Mouse (Mus musculus) naive thymus-derived CD4-positive, alpha-beta T cell, adult 2 months (primary cell): ENCODE data around the gene Rpl14.

ENCODE experiments used
- DNase-seq: peaks from one replicate; pipeline ENCODE4 v3.0.0-alpha.2; 2011; ENCODE audit warnings: low read depth

The Rpl14 gene

GRCm38 (mm10) chr9:120571593-120572385 lies 545 bp downstream of the Rpl14 start:
- no peak for DNase-seq

- peak; percentile 75 for DNase-seq
Measured at GRCm38 (mm10) chr9:120575748-120576661, 4.8 kb downstream of the Rpl14 start.

- no peak for DNase-seq
Measured at GRCm38 (mm10) chr9:120576662-120577013, 5.4 kb downstream of the Rpl14 start.

- DNase-seq: peak; percentile 95
Measured at GRCm38 (mm10) chr9:120577133-120577651, 5.9 kb downstream of the Rpl14 start.

GRCm38 (mm10) chr9:120577706-120578405 lies 6.6 kb downstream of the Rpl14 start:
- peak; percentile 39 for DNase-seq

GRCm38 (mm10) chr9:120578701-120579100 lies 7.5 kb downstream of the Rpl14 start:
- DNase-seq: peak; percentile 76

GRCm38 (mm10) chr9:120579808-120580207 lies 8.6 kb downstream of the Rpl14 start:
- DNase-seq: no peak

GRCm38 (mm10) chr9:120581941-120582618 lies 10.8 kb downstream of the Rpl14 start:
- DNase-seq: peak; percentile 84

- peak; percentile 97 for DNase-seq
Measured at GRCm38 (mm10) chr9:120582619-120583308, 11.5 kb downstream of the Rpl14 start.

- DNase-seq: no peak
Measured at GRCm38 (mm10) chr9:120583314-120583713, 12.1 kb downstream of the Rpl14 start.

- peak; percentile 93 for DNase-seq
Measured at GRCm38 (mm10) chr9:120586546-120586945, 15.3 kb downstream of the Rpl14 start.

GRCm38 (mm10) chr9:120591490-120591889 lies 20.2 kb downstream of the Rpl14 start:
- peak; percentile 86 for DNase-seq

- no peak for DNase-seq
Measured at GRCm38 (mm10) chr9:120593383-120594101, 22.3 kb downstream of the Rpl14 start.

GRCm38 (mm10) chr9:120594839-120595238 lies 23.6 kb downstream of the Rpl14 start:
- no peak for DNase-seq

GRCm38 (mm10) chr9:120595306-120595705 lies 24.1 kb downstream of the Rpl14 start:
- DNase-seq: no peak

GRCm38 (mm10) chr9:120601488-120602171 lies 30.4 kb downstream of the Rpl14 start:
- peak; percentile 78 for DNase-seq

- DNase-seq: peak; percentile 29
Measured at GRCm38 (mm10) chr9:120602172-120602838, 31.1 kb downstream of the Rpl14 start.

- DNase-seq: peak; percentile 78
Measured at GRCm38 (mm10) chr9:120602839-120603511, 31.7 kb downstream of the Rpl14 start.
